Mouse (Mus musculus): ENCODE measurements around the gene Gprc5b.

GRCm38 (mm10) chr7:118942297-118942696 is 52.7 kb downstream of the Gprc5b start:
- no peak for TF ChIP-seq CTCF (IDR thresholded peaks at IDR 0.05; ENCODE audit: borderline replicate concordance, extremely low read depth, insufficient read depth, insufficient read length)
- no peak for TF ChIP-seq POLR2A (IDR thresholded peaks at IDR 0.05; ENCODE audit: borderline replicate concordance, extremely low read depth, insufficient read depth, insufficient read length, poor library complexity, severe bottlenecking)
